Mouse (Mus musculus): Measurements from ENCODE around the gene Tat. TPM values are rescaled to one million over a fixed set of nuclear protein-coding genes. Genes with fewer than 3 reads are reported as not detected.
A peak's percentile ranks its signal among the peaks of the same experiment; 100 is the strongest.

Gene Tat
- total RNA-seq (2021), result not detected

DNA sequence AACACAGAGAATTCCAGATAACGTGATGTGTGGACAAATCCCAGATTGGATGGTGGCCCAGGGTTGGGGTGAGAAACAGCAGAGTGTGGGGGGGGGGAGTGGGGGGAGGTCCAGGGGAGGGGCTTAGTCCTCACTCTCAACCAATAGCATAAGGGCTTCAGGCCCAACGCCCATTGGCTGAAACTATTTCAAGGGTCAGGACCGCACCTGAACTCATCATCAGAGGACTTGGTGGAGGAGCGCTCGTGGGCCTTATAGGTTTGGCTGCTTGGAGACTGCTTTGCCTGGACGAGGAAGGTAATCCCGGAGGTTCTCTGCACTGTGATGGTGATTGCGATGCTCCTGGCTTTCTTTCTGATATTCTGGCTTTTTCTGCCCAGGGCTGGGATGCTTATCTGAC lies at the start of gene Tat:
Gene Tat, plus strand, starts transcription at position 214 of the 400 bp plus-strand sequence.
- intact Hi-C loops (cut with DNase I), result no loop called here
- DNase-seq, result no peak

DNA sequence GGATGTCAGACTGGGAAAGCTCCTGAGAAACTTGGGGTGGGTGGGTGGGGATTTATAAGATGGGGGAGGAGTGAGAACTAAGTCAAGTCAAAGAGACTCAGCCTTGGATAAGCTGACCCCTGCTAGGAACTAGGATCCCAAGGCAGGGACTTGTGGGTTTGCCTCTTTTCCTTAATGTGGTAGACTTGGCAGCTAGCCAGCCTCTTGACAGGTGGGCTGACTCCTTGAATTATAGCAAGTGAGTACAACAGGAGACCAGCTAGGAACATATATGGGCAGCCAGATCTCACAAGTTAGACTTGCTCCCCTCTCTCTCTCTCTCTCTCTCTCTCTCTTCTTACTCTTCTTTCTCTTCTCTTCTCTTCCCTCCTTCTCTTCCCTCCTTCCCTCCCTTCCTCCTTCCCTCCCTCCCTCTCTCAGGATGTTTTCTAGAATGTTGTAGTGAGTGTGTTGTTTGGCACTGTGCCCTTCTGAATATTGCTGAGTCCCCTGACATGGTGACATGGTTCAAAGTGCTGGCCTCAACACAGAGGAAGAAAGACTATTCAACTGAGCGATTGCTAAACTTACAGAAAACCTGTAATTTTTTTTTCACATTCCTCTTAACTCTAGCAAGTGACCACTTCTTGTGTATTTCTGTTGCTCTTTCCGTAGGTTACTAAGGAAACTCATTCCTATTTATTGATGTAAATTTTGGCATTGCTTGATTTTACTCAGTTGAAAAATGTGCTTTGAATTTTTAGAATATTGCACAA lies 48.5 kb upstream of the Tat start:
- intact Hi-C loops (cut with DNase I), result no loop called here
- DNase-seq, result peak; percentile 54

DNA sequence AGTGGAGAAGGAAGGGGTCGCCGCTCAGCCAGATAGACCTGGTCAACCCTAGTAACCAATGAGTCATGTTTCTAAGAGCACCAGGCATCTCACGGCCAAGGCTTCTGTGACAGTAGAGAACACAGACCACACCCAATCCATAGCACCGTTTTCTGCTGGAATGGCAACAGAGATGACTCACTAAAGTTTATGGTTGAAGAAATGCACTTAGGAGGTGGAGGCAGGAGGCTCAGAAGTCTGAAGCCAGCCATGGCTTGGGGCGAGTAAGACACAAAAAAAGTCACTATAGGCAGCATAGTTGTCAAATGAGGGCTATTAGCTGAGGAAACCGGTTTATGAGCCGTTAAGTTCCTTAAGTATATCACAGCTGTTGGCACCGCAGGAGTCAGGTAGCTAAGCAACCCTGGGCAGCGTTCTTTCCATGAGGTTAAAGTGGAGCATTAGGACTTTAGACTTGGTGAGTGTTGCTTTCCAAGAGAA lies 45.0 kb upstream of the Tat start:
- DNase-seq, result no peak
- intact Hi-C loops (cut with DNase I), result no loop called here

DNA sequence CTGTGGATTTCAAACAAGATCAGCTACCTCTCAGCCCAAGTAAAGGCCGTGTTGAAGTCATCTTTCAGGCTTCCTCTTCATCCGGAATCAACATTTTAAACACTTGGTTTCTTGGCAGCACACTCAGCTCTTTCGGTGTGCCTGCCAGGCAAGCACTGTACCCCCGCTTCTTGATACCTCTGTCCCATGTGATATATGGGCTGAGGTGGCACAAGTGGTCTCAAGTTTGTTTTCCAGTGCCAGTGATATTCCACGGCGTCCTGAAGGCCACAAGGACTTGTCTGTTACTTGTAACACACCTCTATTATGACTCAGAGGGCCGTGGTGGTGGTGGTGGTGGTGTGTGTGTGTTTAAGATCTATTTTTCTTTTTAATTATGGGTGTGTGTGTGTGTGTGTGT lies 44.5 kb upstream of the Tat start:
- no peak for DNase-seq
- intact Hi-C loops (cut with DNase I), result no loop called here

- intact Hi-C loops (cut with DNase I), result no loop called here
- DNase-seq, result no peak
Measured at GRCm38 (mm10) chr8:109946272-109946671, 44.0 kb upstream of the Tat start.

DNA sequence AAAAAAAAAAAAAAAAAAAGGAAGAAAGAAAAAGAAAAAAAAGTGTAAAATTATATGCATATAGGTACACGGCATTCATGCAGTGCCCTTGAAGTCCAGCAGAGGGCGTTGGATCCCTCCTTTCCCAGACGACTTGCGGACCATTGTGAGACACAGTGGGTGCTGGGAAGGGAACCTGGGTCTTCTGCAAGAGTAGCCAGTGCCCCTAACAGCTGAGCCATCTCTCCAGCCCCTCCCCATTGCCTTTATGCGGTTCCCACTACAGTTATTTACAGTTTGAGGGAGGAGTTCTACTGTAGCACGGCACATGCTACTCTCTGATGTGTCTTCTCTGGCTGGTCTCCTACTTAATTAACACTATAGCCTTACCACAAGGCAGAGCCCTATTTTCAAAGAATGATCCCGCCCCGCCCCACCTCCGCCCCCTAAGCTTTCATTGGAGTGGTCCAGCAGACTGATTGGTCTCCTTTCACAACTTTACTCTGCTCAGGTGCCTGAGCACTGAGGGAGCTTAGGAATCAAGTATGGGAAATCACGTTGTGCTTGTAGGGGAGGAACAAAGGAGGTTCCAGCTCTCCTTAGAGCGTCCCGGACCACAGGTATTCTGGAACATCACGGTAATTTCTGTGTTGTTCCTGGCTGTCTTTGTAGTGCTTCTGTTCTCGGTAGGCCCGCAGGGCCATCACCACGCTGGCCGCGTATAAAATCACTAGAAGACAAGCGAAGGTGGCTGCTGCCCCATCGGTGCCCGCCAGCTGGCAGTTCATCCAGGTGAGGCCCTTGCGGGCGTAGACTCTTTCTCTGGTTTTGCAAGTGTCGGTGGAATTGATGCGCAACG lies 42.6 kb upstream of the Tat start:
- peak; percentile 53 for DNase-seq
- intact Hi-C loops (cut with DNase I), result no loop called here

GRCm38 (mm10) chr8:109948285-109948564 lies 42.0 kb upstream of the Tat start:
- intact Hi-C loops (cut with DNase I), result no loop called here
- no peak for DNase-seq

DNA sequence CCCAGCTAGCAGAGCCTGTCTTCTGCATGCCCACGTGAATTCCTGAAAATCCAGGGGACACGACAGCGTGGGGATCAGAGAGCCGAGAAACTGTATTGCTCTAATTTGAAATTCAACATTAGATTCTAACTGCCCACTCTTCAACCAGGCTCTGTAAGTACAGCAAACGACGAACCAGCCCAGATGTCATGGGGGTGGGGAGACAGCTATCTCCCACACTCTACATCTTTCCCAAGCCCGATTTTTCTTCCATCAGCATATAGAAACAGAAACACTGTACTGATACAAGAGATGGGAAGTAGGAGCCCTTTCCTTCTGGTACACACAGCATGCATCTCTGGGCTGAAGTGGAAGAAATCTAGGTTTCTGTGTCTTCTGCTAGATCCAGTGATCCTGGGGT lies 38.1 kb upstream of the Tat start:
- no peak for DNase-seq
- intact Hi-C loops (cut with DNase I), result no loop called here

DNA sequence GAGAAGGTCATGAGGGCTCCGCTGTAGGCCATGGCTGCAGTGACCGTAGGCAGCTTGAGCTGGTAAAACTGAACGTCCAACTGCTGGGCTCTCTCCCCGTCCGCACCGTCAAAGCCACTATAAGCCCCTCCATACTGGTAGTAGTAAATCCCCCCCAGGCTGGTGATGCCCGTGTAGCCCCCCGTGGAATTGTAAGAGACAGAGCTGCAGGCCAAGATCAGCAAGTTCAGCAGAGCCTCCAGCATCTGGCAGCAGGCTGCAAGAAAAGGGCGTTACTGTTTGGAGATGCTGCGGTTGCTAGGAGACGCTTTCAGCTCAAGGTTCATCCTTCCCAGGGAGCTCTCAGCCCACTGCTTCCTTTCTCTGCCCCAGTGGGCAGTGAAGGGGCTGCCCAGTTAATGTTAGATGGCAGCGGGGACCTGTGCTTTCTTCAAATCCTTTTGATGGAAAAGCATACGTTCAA lies 35.7 kb upstream of the Tat start:
- intact Hi-C loops (cut with DNase I), result no loop called here
- DNase-seq, result peak; percentile 36

DNA sequence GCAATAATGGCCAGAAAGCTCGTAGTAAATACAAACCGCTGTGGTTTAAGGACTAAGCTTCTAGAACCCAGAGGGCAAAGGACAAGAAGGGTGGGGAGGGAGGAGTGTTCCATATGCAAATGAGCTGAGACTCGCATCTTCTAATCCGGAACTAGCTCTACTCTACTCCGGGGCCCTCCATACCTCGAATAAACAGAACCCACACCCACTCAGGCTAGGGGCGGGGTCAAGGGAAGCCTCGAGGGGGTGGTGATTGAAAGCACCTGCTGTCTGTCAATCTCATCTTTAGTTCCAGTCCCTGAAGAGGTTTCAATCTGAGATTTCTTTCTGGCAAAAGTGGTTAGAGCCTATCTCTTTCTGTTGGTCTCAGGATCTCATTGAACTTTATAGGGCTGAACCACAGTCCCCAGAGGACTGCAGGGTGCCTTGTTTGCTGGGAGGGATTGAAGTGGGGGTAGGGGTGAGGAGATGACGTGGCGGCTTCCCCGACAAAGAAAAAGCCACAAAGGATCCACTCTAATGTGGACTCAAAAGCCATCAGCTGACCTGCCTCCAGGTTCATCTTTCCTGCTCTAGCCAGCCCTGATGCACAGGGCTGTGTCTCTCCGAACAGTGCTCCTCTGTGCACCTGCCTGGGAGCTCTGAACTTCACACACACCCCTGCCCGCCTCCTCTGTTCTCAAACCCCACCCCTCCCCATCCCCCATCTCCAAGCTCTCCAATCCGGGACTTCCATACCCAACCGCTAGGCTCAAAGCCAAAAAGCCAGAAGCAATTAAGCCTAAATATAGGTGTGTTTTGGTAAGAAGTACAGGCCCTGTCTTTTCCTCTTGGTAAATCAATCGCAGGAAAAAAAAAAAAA lies 32.8 kb upstream of the Tat start:
- intact Hi-C loops (cut with DNase I), result no loop called here
- no peak for DNase-seq

DNA sequence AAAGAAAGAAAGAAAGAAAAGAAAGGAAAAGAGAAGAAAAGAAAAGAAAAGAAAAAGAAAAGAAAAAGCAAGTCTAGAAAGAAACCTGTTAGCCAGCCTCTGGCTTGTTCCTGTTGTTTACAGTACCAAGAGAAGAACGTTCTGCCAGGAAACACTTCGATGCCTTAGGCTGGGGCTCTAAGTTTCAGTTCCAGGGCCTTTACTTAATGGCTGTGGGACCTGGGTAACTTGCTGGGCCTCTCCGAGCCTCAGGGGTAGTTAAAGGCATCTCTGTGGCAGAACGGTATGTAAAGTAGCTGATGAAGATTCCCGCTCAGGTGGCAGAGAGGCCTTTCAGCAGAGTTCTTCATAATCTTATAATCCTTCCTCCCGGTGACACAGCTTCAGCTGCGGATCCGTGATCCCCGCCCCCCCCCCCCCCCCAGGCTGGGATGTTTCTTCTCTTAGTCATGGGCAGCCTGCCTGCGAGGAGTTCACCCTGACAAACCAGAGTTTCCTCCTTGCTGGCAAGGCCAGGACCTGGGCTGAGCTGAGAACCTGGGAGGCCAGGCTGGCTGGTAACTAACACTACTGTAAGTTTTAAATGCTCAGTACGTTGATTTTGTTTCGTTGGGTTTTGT lies 32.1 kb upstream of the Tat start:
- DNase-seq, result no peak
- intact Hi-C loops (cut with DNase I), result no loop called here

GRCm38 (mm10) chr8:109959112-109959511 lies 31.1 kb upstream of the Tat start:
- intact Hi-C loops (cut with DNase I), result no loop called here
- peak; percentile 24 for DNase-seq

- intact Hi-C loops (cut with DNase I), result no loop called here
- peak; percentile 55 for DNase-seq
Measured at GRCm38 (mm10) chr8:109961693-109962367, 28.4 kb upstream of the Tat start, which contains the start of gene Marveld3. Gene Marveld3, minus strand, starts transcription at chr8:109962203.

DNA sequence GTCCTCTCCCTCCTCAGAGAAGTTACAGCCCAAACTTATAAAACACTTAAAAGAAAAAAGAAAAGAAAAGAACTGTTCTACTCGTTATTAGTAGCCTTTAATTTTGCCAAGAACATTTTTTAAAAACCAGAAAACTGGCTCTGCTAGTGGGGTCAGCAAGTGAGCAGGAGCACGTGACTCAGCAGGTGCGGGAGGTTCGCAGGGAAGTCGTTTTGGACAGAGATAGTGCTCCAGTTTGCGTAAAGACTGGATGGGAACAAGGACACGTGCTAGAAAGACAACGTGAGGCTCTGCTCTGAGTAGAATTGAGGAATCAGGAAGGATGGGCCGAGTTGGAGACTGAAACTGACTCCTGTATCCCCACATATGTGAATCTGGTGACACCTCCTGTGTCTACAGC lies 27.3 kb upstream of the Tat start:
- no peak for DNase-seq
- intact Hi-C loops (cut with DNase I), result no loop called here

DNA sequence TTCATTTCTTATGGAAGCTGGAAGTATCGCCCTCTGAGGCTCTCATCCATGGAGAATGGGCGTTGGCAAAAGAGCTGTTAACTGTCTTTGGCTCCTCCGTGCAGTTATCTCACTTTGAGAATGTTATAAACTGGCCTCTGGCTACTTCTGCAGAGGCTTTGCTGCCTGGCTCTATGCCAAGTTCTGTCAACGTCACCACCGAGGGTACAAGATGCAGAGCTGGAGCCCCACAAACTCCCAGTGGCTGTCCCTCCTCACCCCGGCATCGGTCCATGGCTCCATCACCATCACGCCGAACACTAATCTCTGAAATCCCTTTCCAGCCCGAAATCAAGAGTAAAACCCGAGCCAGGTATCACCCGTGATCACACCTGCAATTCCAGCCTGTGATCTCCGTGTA lies 26.8 kb upstream of the Tat start:
- intact Hi-C loops (cut with DNase I), result no loop called here

GRCm38 (mm10) chr8:109964106-109964505 lies 26.1 kb upstream of the Tat start:
- intact Hi-C loops (cut with DNase I), result no loop called here
- DNase-seq, result no peak

More for the DNA sequence above, 26.8 kb upstream of the Tat start:
- DNase-seq, result no peak

GRCm38 (mm10) chr8:109968837-109969236 lies 21.4 kb upstream of the Tat start:
- no peak for DNase-seq
- intact Hi-C loops (cut with DNase I), result no loop called here

DNA sequence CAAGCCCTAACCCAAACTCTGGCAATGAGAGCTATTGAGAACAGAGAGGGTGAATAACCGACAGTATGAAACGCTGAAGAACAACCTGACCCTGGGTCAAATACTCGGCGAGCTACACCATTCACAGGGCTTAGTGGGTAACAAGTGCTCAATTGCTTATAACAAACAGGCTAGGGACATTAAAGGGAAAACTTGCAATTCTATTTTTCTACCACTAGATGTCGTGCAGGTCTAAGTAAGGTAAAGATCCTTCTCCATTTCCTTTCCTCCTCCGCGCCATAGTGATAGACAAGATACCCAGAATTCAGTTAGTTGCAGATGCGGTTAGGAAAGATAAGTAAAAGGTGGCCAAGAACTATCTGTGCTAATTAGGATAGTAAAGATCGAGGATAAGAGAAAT lies 19.9 kb upstream of the Tat start:
- no peak for DNase-seq
- intact Hi-C loops (cut with DNase I), result loop anchor here (2.0 kb wide), 1 partner anchor 100 kb away; no protein-coding TSS in a partner anchor

DNA sequence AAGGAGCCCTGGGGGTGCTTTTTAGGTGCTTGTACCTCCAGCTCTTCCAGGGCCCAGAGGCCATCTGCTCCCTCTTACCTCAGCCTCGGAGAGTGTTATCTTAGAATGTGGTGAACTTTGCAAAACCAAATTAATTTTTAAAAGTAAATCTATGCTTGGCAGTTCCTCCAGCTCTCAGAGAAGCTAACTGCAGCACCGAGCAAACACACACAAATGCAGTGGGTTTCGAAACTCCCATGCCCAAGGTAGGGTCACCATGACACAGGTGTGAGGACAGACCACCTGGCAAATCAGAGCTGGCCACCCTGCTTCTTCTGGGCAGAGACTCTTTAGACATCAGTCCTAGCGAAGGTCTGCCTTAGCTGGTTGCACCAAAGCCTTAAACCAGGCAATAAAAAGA lies 17.3 kb upstream of the Tat start:
- intact Hi-C loops (cut with DNase I), result no loop called here
- DNase-seq, result no peak

- intact Hi-C loops (cut with DNase I), result loop anchor here (5.0 kb wide), 1 partner anchor 503 kb away; no protein-coding TSS in a partner anchor
- no peak for DNase-seq
Measured at GRCm38 (mm10) chr8:109979339-109979738, 10.9 kb upstream of the Tat start.

All from left cerebral cortex, postnatal 4 days (tissue).